Mouse (Mus musculus) layer of hippocampus, postnatal 14 days (tissue): Measurements from ENCODE around the gene Gm3045. TPM values are rescaled to one million over a fixed set of nuclear protein-coding genes. Genes with fewer than 3 reads are reported as not detected.

Experiments used
- DNase-seq, 2 experiments: peaks; one replicate each; pipeline ENCODE4 v3.0.0; 2021 to 2022; ENCODE audit warnings: low spot score in 2 of 2, mixed read lengths in 1 of 2
- long read RNA-seq, 2 experiments: library from polyadenylated mRNA; stranded (forward); transcript quantifications; one replicate each; pipeline ENCODE4 v2.0.0; 2021
- total RNA-seq, 2 experiments: library from RNA; stranded (reverse); gene quantifications; 2 replicates each; pipeline ENCODE4 v1.2.3; 2021

The Gm3045 gene
- total RNA-seq, result not detected
- long read RNA-seq, experiment 1, result 0 reads
- long read RNA-seq, experiment 2, result 0 reads

DNA sequence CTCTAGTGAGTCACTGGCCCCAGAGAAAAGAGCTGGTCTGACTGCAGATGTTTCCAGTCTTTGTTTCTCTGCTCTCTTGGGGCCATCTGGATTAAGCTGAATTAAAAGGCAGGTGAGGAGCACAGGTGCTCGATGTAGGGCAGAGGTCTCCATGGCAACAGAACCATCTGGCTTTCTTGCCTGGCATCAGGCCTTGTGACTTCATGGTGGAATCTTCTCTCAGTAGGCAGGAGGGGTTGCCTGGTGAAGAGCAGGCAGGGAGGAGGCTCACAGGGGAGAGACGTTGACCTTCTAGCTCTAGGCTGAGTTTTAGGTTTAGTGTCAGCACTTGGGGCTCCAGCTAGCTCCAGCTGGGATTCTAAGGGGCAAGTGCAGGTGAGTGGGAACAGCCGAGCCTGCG, at the start of gene Gm3045:
Gene Gm3045, plus strand, starts transcription at position 230 of the 400 bp plus-strand sequence.
- DNase-seq, result no peak

- DNase-seq, result no peak
Observed at GRCm38 (mm10) chr13:56380855-56381685, 45.3 kb upstream of the Gm3045 start.

GRCm38 (mm10) chr13:56383406-56383805, 43.0 kb upstream of the Gm3045 start:
- no peak for DNase-seq

DNA sequence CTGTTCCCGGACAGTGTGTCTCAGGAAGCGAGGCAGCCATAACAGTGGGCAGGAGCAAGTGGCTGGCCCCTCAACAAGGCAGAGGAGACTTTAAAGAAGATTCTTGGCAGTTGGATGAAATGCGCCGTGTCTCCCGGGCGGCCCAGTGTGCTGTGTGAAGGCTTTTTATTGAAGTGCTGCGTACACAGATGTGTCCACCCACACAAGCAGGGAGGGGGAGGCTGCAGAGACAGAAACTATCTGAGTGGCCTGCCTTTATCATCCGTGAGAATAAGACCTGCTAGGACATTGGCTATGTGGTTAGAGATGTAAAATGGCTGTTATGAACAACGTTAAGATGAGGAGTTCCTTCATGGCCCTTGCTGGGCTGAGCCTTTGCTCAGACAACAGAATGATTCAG, 40.0 kb upstream of the Gm3045 start:
- peak in 1 of 2 experiments; percentile 11 for DNase-seq

GRCm38 (mm10) chr13:56387374-56387773, 39.0 kb upstream of the Gm3045 start:
- DNase-seq, result no peak

DNA sequence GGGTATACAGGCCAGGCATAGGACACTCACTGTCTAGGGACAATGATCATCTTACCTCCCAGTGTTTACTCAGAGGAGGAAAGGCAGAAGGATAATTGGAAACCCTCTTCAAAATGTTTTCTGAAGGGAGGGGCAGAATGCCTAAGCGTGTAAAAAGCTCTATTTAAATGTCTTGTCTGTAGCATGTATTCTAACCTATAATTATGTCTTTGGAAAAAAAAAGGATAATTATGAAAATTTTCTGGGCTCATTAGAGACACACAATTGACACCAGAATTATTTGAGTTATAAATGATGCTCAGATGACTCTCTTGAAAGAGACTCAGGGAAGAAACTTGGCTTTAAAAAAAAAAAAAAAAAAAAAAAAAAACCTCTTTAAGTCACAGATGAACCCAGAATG, 38.4 kb upstream of the Gm3045 start:
- no peak for DNase-seq

- no peak for DNase-seq
Observed at GRCm38 (mm10) chr13:56397572-56397971, 28.8 kb upstream of the Gm3045 start.

DNA sequence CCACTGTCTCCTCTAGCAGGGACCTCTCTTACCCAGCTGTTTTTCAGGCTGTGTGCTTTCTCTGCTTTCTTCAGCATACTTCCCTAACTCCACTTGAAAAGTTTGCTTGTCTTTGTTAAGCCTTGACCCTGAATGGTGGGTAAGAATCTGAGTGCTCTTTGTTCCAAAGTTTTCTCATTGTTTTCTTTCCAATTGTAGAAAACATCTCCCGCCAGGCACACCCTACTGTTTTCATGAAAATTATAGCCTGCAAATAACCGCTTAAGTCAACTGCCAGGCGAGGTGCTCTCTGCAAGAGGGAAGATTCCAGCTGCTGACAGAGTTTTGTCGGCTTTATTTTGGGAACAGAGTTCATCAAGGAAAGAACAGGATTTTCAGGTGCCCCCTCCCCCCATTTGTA, 25.2 kb upstream of the Gm3045 start:
- DNase-seq, result no peak

DNA sequence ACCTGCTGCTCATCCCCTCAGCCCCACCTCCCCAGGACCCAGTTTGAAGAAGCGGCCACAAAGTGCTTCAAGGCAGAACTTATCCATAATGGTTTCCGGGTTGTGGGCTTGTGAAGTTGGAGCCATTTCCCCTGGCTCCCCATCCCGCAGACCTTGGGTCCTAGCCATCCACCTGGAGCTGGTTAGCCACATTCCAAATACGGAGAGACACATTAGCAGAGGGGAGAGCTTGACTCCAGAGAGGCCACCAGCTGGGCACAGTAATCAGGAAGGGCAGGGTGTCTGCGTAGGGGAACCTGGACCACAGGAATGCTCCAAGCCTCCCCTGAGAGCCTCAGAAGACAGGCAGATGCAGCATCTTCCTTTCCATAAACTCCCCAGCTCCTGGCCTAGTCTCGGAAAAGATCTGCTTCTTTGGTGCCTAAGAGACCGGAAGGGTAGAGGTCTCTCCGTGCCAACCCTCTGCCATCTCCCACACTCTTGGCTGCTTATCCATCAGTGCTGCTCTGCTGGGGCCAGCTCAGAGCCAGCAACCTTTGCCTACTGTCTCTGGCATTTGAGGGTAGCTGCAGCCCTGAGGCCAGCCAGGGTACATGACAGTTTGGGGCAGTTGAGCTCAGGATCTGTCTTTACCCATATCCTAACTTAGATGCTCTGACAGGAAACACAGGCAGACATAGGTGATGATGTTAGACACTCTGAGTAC, 22.9 kb upstream of the Gm3045 start:
- no peak for DNase-seq

GRCm38 (mm10) chr13:56404511-56405140, 21.8 kb upstream of the Gm3045 start:
- DNase-seq, result no peak

- DNase-seq, result no peak
Observed at GRCm38 (mm10) chr13:56412286-56412873, 14.0 kb upstream of the Gm3045 start.

GRCm38 (mm10) chr13:56418685-56419483, 7.5 kb upstream of the Gm3045 start:
- no peak for DNase-seq

- DNase-seq, result no peak
Observed at GRCm38 (mm10) chr13:56419538-56419937, 6.9 kb upstream of the Gm3045 start.

GRCm38 (mm10) chr13:56422072-56422723, 4.2 kb upstream of the Gm3045 start:
- DNase-seq, result peak; percentile 75 to 83

DNA sequence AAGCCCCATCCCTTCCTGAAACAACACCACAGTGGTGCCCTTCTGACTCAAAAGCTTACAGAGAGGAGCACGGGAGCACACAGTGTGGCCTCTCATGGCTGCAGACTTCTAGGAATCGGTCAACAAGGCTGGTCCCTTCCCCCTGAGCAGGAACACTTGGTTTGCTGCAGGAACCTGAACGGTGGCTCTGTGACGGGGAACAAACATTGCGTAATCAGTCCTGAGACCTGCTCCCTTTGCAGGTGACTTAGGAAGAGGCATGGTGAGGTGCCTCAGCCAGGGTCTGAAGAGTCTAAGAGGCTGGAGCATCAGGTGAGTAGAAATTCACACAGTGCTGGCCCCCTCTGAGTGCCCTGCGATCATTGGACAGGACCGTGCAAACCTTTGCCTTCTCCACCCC, 463 bp upstream of the Gm3045 start:
- no peak for DNase-seq

GRCm38 (mm10) chr13:56428724-56429500, 2.5 kb downstream of the Gm3045 start:
- peak; percentile 69 to 70 for DNase-seq

DNA sequence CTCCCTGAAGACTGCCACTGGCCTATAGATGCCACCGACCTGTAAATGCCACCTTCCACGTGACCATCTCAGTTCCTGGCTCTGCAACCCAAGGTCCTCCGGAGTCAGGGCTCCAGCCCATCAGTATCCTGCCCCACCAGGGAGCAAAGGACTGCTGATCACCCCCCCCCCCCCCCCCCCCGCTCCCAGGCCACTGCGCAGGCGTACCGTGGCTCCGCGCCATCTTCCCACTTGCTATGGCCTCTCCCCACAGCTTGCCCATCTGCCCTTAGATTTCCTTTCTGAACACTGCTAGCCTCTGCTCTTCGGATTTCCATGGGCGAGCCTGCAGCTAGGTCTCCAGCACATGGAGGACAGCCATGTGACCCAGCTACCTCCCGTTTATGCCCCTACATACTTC, 6.1 kb downstream of the Gm3045 start:
- no peak for DNase-seq

DNA sequence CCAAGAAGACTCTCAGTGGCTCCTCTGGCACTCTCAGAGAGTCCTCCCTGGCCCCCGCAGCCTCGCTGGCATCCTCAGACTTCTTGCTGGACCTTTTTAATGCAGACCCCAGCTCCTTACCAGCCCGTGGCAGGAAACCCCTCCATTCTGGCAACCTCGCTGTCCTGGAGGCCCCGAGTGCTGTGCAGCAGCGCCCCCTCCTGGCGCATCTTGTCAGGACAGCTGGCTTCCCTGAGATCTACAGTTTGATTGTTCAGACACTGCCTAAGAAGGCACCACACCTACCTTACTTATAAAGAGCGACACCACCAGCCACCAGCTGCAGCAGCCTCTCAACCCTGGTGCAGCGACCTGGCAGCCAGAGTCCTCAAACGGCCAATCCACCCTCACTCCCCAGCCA, 7.1 kb downstream of the Gm3045 start:
- DNase-seq, result peak; percentile 37 to 65

DNA sequence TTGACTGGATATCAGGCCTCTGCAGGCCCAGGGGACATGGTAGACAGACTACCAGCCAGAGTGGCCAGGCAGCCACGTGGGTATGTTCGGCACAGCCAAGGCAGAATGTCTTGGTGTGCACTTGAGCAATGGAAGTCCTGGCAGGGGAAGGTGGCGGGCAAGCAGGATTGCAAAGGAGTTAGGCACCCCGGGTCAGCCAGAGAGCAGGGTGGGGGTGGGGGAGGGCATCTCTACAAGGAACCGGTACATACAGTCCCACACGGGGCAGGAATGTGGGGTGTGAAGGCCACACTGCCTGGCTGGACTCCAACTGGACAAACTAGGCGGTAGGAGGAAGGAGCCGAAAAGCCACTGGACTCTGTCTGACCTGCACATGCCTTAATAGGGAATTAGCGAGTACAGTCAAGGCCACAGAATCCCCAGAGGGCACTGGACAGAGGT, 7.9 kb downstream of the Gm3045 start:
- DNase-seq, result no peak
